Mouse (Mus musculus) forebrain, embryonic 12.5 days (tissue): ENCODE measurements around the gene Ccdc146. TPM values are rescaled to one million over a fixed set of nuclear protein-coding genes. Genes with fewer than 3 reads are reported as not detected.
"Not testable (repeated sequence)": the region's sequence is repeated elsewhere in the genome, so short reads cannot be mapped to it uniquely, and the experiment has no call there.

Experiments used
- ATAC-seq: fragments of 200-750 bp; cut with Nextera tagmentation; 2 replicates; pipeline ENCODE4 v1.8.0; 2017; ENCODE audit warnings: moderate TSS enrichment; ENCODE audit not compliant: low FRiP score
- H3K27ac ChIP-seq: fragments of 300-500 bp; sonication (generic); 2 replicates; pipeline ENCODE4 v1.5.1; 2016; ENCODE audit warnings: mild to moderate bottlenecking
- H3K27me3 ChIP-seq: fragments of 300-500 bp; sonication (generic); 2 replicates; pipeline ENCODE4 v1.6.1; 2016; ENCODE audit warnings: mild to moderate bottlenecking
- H3K36me3 ChIP-seq: fragments of 300-500 bp; sonication (generic); replicated peaks from 2 replicates; pipeline ENCODE4 v1.6.1; 2016; ENCODE audit warnings: mild to moderate bottlenecking
- H3K4me1 ChIP-seq: fragments of 300-500 bp; sonication (generic); 2 replicates; pipeline ENCODE4 v1.6.1; 2016
- H3K4me2 ChIP-seq: fragments of 300-500 bp; sonication (generic); 2 replicates; pipeline ENCODE4 v1.6.1; 2016; ENCODE audit warnings: mild to moderate bottlenecking, moderate library complexity
- H3K4me3 ChIP-seq: fragments of 300-500 bp; sonication (generic); replicated peaks from 2 replicates; pipeline ENCODE4 v1.5.1; 2016; ENCODE audit warnings: mild to moderate bottlenecking
- H3K9ac ChIP-seq: fragments of 300-500 bp; sonication (generic); 2 replicates; pipeline ENCODE4 v1.6.1; 2016; ENCODE audit warnings: mild to moderate bottlenecking
- H3K9me3 ChIP-seq: fragments of 300-500 bp; sonication (generic); 2 replicates; pipeline ENCODE4 v1.6.1; 2016
- WGBS: fragments of 180-500 bp; shearing (Covaris S2); methylation state at CpG from one replicate; pipeline ENCODE4 v1.1.7; 2016; 5-methylcytosine and 5-hydroxymethylcytosine counted together
- polyA plus RNA-seq: library from polyadenylated mRNA; unstranded; fragments of >200 nt; fragmentation: Nextera tagmentation; extraction: Ambion mirVana; gene quantifications from 2 replicates; pipeline ENCODE4 v1.2.1, GENCODE M21; 2016

The Ccdc146 gene
- polyA plus RNA-seq, 1 experiment from 2014 or later, result 0.20 TPM

DNA sequence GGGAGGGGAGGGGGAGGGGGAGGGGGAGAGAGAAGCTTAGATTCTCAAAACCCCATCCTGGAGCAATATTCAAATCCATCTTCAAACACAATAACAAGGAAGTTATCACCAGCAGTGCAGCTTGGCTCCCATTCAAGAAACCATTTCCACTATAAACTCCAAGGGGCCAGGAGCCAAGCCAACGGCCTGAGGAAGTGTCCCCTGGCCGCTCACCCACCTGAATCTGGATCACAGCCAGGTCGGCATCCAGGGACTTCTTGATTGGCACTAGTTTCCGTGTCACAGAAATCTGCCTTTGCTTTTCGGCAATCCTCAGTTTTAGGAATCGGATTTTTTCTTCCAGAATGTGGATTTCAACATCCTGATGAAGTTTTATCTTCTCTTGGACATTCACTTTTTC lies 123.5 kb downstream of the Ccdc146 start:
- Histone ChIP-seq H3K4me1 (no peaks in the 10 kb centered on the region), H3K4me2 (no peak overlapping the region), H3K9ac (no peak overlapping the region), H3K27ac (no peak overlapping the region), H3K9me3 (no peaks in the 10 kb centered on the region), H3K27me3 (no peaks in the 10 kb centered on the region), H3K4me3 (no peak overlapping the region), H3K36me3 (no peaks in the 10 kb centered on the region)
- no peak for ATAC-seq
- WGBS, result 79% methylated on average over 6 of the region's 6 CpGs

DNA sequence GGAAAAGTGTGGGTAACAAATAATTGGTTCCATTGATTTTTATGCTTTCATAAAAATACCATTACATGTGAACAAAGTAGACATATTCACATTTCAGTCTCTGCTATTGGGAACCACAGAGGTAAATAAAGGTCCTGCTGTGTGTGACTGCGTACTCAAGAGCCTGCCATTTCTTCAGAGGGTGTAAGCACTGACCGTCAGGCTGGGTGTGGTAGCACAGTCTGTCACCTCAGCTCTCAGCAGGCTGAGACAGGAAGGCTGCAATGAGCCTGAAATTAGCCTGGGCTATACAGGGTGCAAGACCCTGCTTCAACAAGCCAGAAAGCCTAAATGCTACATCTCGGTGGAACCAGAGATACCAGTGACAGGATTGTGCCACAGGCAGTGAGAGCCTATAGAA lies 124.4 kb downstream of the Ccdc146 start:
- no peak overlapping the region for H3K4me3 ChIP-seq
- no peaks in the 10 kb centered on the region for H3K27me3 ChIP-seq
- H3K9me3 ChIP-seq, result no peaks in the 10 kb centered on the region
- H3K9ac ChIP-seq, result no peak overlapping the region
- H3K4me2 ChIP-seq, result no peak overlapping the region
- H3K27ac ChIP-seq, result no peak overlapping the region
- WGBS, result 89% methylated on average over 3 of the region's 3 CpGs
- no peaks in the 10 kb centered on the region for H3K36me3 ChIP-seq
- ATAC-seq, result no peak
- H3K4me1 ChIP-seq, result no peaks in the 10 kb centered on the region

DNA sequence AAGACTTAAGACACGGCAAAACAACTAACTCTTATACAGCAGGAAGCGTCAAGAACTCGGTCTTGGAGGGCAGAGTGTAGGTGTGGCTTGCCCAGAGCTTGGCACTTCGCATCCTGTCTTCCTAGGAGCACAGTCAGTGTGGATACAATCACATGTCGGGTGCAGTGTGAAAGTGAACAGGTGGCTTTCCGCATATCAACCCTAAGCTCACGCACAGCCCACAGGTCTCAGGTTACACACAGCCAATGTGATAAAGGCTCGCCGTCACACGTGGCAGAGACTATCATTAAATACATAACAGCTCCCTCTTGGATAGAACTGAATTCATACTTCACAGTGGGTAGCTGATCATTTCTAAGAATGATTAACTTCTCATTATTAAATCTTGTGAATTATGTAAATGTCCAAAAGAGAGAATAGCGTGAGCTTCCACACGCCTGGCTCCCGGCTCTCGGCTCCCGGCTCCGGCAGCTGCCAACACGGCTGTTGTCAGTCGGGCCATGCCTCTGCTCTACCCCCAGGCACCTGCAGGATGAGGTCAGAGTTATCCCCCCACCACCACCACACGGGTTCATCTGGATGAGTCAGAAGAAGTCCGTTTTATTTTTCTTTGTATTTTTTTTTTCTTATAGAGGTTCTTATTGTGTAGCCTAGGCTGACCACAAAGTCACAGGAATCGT lies 125.3 kb downstream of the Ccdc146 start:
- H3K9ac ChIP-seq, result no peak overlapping the region
- ATAC-seq, result no peak
- H3K4me3 ChIP-seq, result no peak overlapping the region
- WGBS, result 81% methylated on average over 21 of the region's 21 CpGs
- H3K27ac ChIP-seq, result no peak overlapping the region
- no peaks in the 10 kb centered on the region for H3K36me3 ChIP-seq
- no peaks in the 10 kb centered on the region for H3K9me3 ChIP-seq
- H3K27me3 ChIP-seq, result no peaks in the 10 kb centered on the region
- H3K4me2 ChIP-seq, result no peak overlapping the region
- H3K4me1 ChIP-seq, result no peaks in the 10 kb centered on the region

DNA sequence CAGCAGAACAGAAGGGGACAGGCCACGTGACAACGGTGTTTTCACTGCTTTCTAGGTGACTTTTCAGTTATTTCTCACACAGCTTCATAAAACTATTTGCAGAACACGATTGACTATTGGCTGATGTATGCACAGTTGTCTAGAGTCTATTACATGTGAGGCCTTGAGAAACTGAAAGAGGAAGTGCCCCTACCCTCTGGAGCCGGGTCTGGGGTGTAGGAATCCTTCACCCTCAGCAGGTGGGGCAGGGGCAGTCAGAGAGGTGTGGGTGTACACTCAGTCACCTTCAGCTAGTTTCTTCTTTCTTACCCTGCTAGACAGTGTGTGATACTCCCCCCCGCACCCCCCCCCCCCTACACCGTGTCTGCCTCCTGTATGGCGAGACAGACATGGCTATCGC lies 128.8 kb downstream of the Ccdc146 start:
- ATAC-seq, result no peak
- 90% methylated on average over 8 of the region's 8 CpGs for WGBS
- Histone ChIP-seq H3K27ac (no peak overlapping the region), H3K27me3 (no peaks in the 10 kb centered on the region), H3K4me3 (no peak overlapping the region), H3K36me3 (no peaks in the 10 kb centered on the region), H3K9ac (no peak overlapping the region), H3K4me2 (no peak overlapping the region), H3K4me1 (no peaks in the 10 kb centered on the region), H3K9me3 (no peaks in the 10 kb centered on the region)

DNA sequence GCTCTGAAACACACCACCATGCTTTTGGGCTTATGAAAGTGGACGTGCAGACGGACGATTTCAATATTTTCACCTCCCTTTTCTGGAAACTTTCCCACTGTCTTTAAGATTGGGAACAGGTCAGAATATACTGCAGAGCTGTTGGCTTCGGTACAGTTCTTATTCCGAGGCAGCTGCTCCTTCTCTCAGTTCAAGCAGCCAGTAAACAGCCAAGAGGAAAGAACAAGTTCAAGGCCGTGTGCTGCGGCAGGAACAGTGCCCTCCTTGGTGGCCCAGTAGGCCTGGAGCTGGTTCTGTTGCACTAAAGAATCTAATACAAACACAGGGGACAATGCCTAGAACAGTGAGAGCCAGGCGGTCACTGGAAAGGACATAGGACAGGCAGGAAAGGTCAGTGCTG lies 133.9 kb downstream of the Ccdc146 start:
- Histone ChIP-seq H3K4me1 (no peaks in the 10 kb centered on the region), H3K36me3 (no peaks in the 10 kb centered on the region), H3K4me2 (no peak overlapping the region), H3K27ac (no peak overlapping the region), H3K9ac (no peak overlapping the region), H3K9me3 (no peaks in the 10 kb centered on the region), H3K4me3 (no peak overlapping the region), H3K27me3 (no peaks in the 10 kb centered on the region)
- 90% methylated on average over 8 of the region's 8 CpGs for WGBS
- ATAC-seq, result no peak

DNA sequence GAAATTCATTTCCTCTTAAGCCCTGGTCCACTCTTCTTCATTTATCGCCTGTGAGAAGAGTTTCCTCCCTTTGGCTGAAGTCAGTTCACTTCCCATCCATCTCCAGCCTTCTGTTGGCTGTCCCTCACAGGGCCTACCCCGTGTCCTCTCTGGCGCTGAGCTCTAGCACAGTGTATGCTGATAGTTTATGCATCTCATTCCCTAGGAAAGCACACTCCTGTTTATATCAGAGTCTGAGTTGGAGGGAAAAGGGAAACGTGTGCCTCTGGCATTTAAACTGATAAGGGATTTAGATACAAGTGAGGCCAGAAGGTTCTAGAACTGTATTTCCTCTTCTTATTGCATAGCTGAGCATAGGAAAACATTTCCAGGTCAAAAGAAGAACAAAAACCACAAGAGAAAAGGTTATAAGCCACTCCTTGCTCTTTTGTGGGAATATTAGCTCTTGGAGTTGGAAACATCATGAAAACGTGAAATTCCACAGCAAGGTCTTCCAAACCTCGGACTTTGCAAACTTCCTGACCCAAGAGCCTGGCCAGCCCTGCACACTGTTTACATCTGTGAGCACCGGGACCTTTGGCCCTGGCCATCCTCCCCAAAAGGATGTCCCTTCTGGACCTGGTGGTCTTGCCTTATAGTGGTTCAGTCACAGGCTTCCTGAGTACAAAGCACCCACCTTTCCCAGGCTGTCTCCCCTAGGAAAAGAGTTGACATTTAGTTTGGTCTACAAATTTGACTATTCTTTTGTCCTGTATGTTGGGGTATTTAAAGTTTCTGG lies 135.6 kb downstream of the Ccdc146 start:
- H3K27ac ChIP-seq, result no peak overlapping the region
- H3K4me1 ChIP-seq, result no peaks in the 10 kb centered on the region
- no peaks in the 10 kb centered on the region for H3K9me3 ChIP-seq
- no peaks in the 10 kb centered on the region for H3K27me3 ChIP-seq
- no peak overlapping the region for H3K4me2 ChIP-seq
- no peak overlapping the region for H3K4me3 ChIP-seq
- 85% methylated on average over 7 of the region's 7 CpGs for WGBS
- ATAC-seq, result no peak
- H3K36me3 ChIP-seq, result no peaks in the 10 kb centered on the region
- H3K9ac ChIP-seq, result no peak overlapping the region

DNA sequence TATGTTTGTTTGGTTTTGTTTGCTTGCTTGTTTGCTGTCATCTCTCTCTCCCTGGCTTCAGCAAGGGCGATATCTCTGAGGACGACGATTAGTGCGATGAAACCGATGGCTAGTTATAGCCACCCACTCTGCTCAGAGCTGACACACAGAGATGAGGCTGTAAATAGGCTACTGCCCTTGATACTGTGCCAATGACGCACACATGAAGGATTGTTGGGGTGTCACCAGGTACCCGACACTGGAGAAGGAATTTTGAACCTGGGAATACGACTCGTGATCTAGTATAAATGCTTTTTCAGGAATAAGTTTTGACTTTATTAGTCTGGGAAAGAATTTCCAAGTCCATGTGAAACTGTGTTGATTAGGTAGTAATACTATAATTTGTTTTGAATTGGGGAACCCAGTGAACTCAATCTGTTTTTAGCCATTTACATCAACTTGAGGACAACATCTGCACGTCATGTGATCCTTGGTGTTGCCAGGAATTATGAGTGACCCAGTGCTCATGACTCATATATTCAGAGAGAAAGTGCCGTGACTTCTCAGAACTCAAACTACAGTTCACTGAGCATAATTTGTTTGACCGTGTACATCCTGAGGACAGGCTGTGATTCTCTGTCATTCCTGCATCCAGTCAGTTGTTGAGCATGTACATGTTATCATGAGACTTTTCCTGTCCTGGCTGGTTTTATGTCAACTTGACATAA lies 141.0 kb downstream of the Ccdc146 start:
- H3K4me1 ChIP-seq, result no peaks in the 10 kb centered on the region
- H3K36me3 ChIP-seq, result no peaks in the 10 kb centered on the region
- no peaks in the 10 kb centered on the region for H3K27me3 ChIP-seq
- no peak overlapping the region for H3K27ac ChIP-seq
- no peak overlapping the region for H3K4me2 ChIP-seq
- ATAC-seq, result no peak
- 93% methylated on average over 12 of the region's 12 CpGs for WGBS
- no peak overlapping the region for H3K4me3 ChIP-seq
- no peak overlapping the region for H3K9ac ChIP-seq
- no peaks in the 10 kb centered on the region for H3K9me3 ChIP-seq

DNA sequence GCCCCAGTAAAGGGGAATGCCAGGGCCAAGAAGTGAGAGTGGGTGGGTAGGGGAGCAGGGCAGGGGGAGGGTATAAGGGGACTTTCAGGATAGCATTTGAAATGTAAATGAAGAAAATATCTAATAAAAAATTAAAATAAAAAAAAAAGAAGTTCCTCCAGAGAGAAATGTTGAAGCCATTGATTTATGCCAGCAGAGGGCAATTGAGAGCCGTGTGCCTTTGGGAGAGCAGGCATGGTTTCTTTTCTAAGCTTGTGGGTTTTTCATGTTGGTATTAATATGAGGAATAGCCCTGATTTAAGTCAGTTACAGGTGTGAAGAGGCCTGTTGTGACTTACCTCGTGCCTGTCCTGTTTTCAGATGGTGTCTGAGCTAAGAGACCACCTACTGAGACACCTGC lies 146.8 kb downstream of the Ccdc146 start:
- WGBS, result 56% methylated on average over 2 of the region's 2 CpGs
- not testable (repeated sequence) for H3K36me3 ChIP-seq, H3K9ac ChIP-seq, H3K27me3 ChIP-seq, H3K9me3 ChIP-seq, H3K27ac ChIP-seq, H3K4me3 ChIP-seq, ATAC-seq, H3K4me2 ChIP-seq, H3K4me1 ChIP-seq

DNA sequence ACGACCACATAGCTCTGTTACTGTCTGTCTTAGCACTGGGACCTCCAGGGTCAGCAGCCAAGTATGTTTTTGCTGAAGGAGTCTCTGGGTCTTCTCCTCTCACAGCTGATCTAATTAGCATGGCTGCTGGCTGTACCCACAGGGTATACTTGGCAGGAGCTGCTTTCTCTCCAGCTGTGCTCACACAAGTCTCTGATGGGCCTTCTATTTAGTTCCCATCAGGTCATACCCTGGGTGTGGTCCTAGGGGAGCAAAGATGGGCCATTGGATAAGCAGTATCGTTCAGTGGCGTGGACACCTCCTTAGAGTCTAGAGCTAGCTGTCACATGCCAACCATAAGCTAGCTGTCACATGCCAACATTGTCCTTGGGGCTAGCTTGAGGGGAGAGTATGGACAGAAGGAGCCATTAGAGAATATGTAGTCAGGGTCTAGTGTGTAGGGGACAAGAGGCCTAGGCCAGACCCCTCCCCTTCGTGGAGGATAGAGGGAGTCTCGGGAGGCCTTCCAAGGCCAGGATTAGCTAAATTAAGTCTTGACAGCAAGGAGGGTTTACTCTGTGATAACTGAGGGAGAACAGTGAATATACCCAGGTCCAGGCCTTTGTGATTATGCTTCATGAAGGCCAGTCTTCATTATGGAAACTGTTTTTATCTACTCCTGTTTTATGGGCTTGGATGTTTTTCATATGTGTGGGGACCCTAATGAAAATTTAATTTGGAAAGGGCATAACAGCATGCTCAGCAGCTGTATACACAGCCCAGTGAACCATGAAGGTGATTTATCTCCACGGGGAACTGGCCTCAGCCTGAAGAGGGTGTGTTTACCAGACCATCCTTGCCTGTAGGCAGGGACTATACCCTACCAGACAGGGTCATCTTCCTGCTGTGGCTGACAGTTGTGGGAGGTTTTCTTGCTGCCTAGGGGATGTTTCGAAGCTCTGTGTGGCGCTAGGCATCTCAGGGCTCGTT lies 152.8 kb downstream of the Ccdc146 start:
- Histone ChIP-seq H3K4me3 (no peak overlapping the region), H3K9me3 (no peaks in the 10 kb centered on the region), H3K9ac (no peak overlapping the region), H3K27me3 (no peaks in the 10 kb centered on the region), H3K4me1 (peaks cover 18% of the 10 kb centered on the region; the same call in 1 of the 2 replicates), H3K36me3 (no peaks in the 10 kb centered on the region), H3K4me2 (no peak overlapping the region), H3K27ac (no peak overlapping the region)
- no peak for ATAC-seq
- 49% methylated on average over 9 of the region's 9 CpGs for WGBS

DNA sequence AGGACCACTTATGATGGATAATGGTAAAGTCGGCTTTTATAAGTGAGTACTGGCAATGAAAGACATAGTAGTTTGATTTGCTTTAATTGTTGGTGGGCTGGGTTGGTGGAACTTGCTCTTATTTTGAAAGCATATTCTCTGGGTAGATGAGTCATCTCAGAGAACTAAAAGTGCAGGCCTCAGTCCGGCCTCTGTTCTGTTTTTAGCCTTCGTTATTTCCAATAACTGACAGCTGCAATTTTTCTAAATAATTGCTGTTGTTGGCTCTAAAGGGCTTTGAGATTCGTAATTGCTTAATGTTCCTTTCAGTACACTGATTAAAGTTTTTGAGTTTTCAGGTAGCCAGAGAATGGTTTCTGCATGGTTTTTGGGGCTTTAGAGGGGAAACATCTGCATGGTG lies 153.7 kb downstream of the Ccdc146 start:
- H3K27me3 ChIP-seq, result no peaks in the 10 kb centered on the region
- peaks cover 18% of the 10 kb centered on the region; the same call in 1 of the 2 replicates for H3K4me1 ChIP-seq
- H3K9me3 ChIP-seq, result no peaks in the 10 kb centered on the region
- H3K36me3 ChIP-seq, result no peaks in the 10 kb centered on the region
- H3K9ac ChIP-seq, result no peak overlapping the region
- H3K4me2 ChIP-seq, result no peak overlapping the region
- no peak overlapping the region for H3K27ac ChIP-seq
- ATAC-seq, result no peak
- no peak overlapping the region for H3K4me3 ChIP-seq
- 55% methylated on average over 4 of the region's 4 CpGs for WGBS

DNA sequence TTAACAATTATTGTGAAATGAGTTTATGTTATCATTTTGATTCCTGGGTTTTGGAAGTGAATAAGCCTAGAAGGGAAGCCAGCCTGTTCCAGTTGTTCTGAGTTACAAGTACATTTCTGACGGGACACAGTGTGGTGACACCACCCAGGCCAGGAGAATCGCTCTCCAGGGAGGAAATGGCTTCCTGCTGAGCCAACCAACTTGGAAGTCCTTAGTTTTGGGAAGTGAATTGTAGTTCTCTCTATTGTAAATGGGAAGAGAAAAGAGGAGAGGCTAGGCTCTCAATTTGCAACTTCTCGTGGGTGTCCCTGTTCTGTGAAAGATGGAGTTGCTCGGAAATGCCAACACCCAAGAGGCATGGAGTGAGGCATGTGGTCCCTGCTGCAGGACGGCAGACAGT lies 155.0 kb downstream of the Ccdc146 start:
- peaks cover 16% of the 10 kb centered on the region; the same call in 1 of the 2 replicates for H3K4me1 ChIP-seq
- ATAC-seq, result no peak
- no peak overlapping the region for H3K27ac ChIP-seq
- WGBS, result 82% methylated on average over 5 of the region's 5 CpGs
- no peaks in the 10 kb centered on the region for H3K27me3 ChIP-seq
- H3K4me3 ChIP-seq, result no peak overlapping the region
- no peak overlapping the region for H3K9ac ChIP-seq
- H3K36me3 ChIP-seq, result no peaks in the 10 kb centered on the region
- no peak overlapping the region for H3K4me2 ChIP-seq
- H3K9me3 ChIP-seq, result no peaks in the 10 kb centered on the region

DNA sequence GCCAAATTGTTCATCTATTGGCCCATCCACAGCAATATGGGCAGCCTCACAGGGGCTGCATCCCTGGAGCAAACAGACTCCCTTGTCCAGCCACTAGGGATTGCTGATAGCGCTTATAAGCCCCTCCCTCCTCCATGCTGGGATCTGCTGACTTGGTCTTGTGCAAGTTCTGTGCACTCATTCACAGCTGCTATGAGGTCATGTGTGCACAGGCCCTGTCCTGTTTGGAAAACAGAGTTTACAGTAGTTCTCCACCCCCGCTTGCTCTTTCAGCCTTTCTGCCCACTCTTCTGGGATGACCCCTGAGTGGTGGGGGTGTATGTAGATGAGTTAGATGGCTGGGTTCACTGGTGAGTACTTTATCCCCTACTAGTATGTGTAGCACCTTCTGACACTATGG lies 157.4 kb downstream of the Ccdc146 start:
- 85% methylated on average over 2 of the region's 2 CpGs for WGBS
- H3K9me3 ChIP-seq, result no peaks in the 10 kb centered on the region

More for the DNA sequence above, 157.4 kb downstream of the Ccdc146 start:
- no peaks in the 10 kb centered on the region for H3K36me3 ChIP-seq
- peaks cover 24% of the 10 kb centered on the region for H3K4me1 ChIP-seq
- H3K27ac ChIP-seq, result no peak overlapping the region
- ATAC-seq, result no peak
- H3K4me3 ChIP-seq, result no peak overlapping the region
- no peaks in the 10 kb centered on the region for H3K27me3 ChIP-seq
- H3K9ac ChIP-seq, result no peak overlapping the region
- H3K4me2 ChIP-seq, result no peak overlapping the region
